Mouse (Mus musculus): Measurements from ENCODE around the gene Stx1b. TPM values are rescaled to one million over a fixed set of nuclear protein-coding genes. Genes with fewer than 3 reads are reported as not detected.

The Stx1b gene
- polyA plus RNA-seq, 2 experiments: 0.05 to 1.1 TPM

GRCm38 (mm10) chr7:127773664-127774384 is 50.5 kb downstream of the Stx1b start:
- ATAC-seq (ENCODE audit: insufficient read depth): no peak
- no peak overlapping the region for H3K27ac ChIP-seq
- H3K4me3 ChIP-seq (ENCODE audit: insufficient read depth in 1 of 2, low read depth in 2 of 2, low read length in 2 of 2): no peak overlapping the region
- 33% methylated on average over 9 of the region's 9 CpGs for WGBS (ENCODE audit: insufficient replicate concordance)
- peaks cover 1% of the 10 kb centered on the region for H3K36me3 ChIP-seq (replicated peaks; ENCODE audit: control insufficient read depth, insufficient read depth, low read depth)
- DNase-seq (ENCODE audit: low read depth in 3 of 3, low spot score in 3 of 3): peak; percentile 62 to 71 (median 62)
- H3K9ac ChIP-seq (replicated peaks): no peak overlapping the region
- no peaks in the 10 kb centered on the region for H3K9me3 ChIP-seq (ENCODE audit: control insufficient read depth, low read length)
- H3K4me1 ChIP-seq (replicated peaks; ENCODE audit: control insufficient read depth in 2 of 2, insufficient read depth in 2 of 2, low read length in 1 of 2): peaks cover 23 to 34% of the 10 kb centered on the region in 2 experiments
- no peaks in the 10 kb centered on the region for H3K27me3 ChIP-seq (ENCODE audit: control insufficient read depth, insufficient read depth, low read length)
- no peak overlapping the region for H3K4me2 ChIP-seq (ENCODE audit: low read depth)
- TF ChIP-seq EP300 (IDR thresholded peaks at IDR 0.05; ENCODE audit: low read depth) (no peak), CTCF (IDR thresholded peaks at IDR 0.05; ENCODE audit: low read depth) (peak; percentile 96)

- H3K36me3 ChIP-seq (replicated peaks; ENCODE audit: control insufficient read depth, insufficient read depth, low read depth): no peaks in the 10 kb centered on the region
- no peak for TF ChIP-seq EP300 (IDR thresholded peaks at IDR 0.05; ENCODE audit: low read depth)
- no peak for TF ChIP-seq CTCF (IDR thresholded peaks at IDR 0.05; ENCODE audit: low read depth)
- H3K4me1 ChIP-seq (replicated peaks; ENCODE audit: control insufficient read depth in 2 of 2, insufficient read depth in 2 of 2, low read length in 1 of 2): peaks cover 24 to 39% of the 10 kb centered on the region in 2 experiments
- no peak overlapping the region for H3K27ac ChIP-seq
- no peak overlapping the region for H3K4me3 ChIP-seq (ENCODE audit: insufficient read depth in 1 of 2, low read depth in 2 of 2, low read length in 2 of 2)
- no peak overlapping the region for H3K4me2 ChIP-seq (ENCODE audit: low read depth)
- no peak overlapping the region for H3K9ac ChIP-seq (replicated peaks)
- no peaks in the 10 kb centered on the region for H3K27me3 ChIP-seq (ENCODE audit: control insufficient read depth, insufficient read depth, low read length)
- no peak for DNase-seq (ENCODE audit: low read depth in 3 of 3, low spot score in 3 of 3)
- whole genome bisulfite sequencing (ENCODE audit: insufficient replicate concordance): 82% methylated on average over 1 of the region's 1 CpGs
- no peak for ATAC-seq (ENCODE audit: insufficient read depth)
- H3K9me3 ChIP-seq (ENCODE audit: control insufficient read depth, low read length): no peaks in the 10 kb centered on the region
Observed at GRCm38 (mm10) chr7:127772557-127772956, 51.8 kb downstream of the Stx1b start.

- no peak overlapping the region for H3K27ac ChIP-seq
- 36% methylated on average over 3 of the region's 3 CpGs for WGBS (ENCODE audit: insufficient replicate concordance)
- TF ChIP-seq CTCF (IDR thresholded peaks at IDR 0.05; ENCODE audit: low read depth) (no peak), EP300 (IDR thresholded peaks at IDR 0.05; ENCODE audit: low read depth) (no peak)
Observed at GRCm38 (mm10) chr7:127772080-127772479, 52.3 kb downstream of the Stx1b start.

GRCm38 (mm10) chr7:127771262-127771661 is 53.1 kb downstream of the Stx1b start:
- ATAC-seq (ENCODE audit: insufficient read depth): no peak
- Histone ChIP-seq H3K4me1 (replicated peaks; ENCODE audit: control insufficient read depth in 2 of 2, insufficient read depth in 2 of 2, low read length in 1 of 2) (peaks cover 32 to 48% of the 10 kb centered on the region in 2 experiments), H3K36me3 (replicated peaks; ENCODE audit: control insufficient read depth, insufficient read depth, low read depth) (no peaks in the 10 kb centered on the region), H3K4me3 (ENCODE audit: insufficient read depth in 1 of 2, low read depth in 2 of 2, low read length in 2 of 2) (no peak overlapping the region), H3K27ac (no peak overlapping the region), H3K4me2 (ENCODE audit: low read depth) (peak overlapping the region; percentile 94), H3K27me3 (ENCODE audit: control insufficient read depth, insufficient read depth, low read length) (no peaks in the 10 kb centered on the region), H3K9ac (replicated peaks) (no peak overlapping the region), H3K9me3 (ENCODE audit: control insufficient read depth, low read length) (no peaks in the 10 kb centered on the region)
- 44% methylated on average over 5 of the region's 5 CpGs for WGBS (ENCODE audit: insufficient replicate concordance)
- no peak for DNase-seq (ENCODE audit: low read depth in 3 of 3, low spot score in 3 of 3)
- TF ChIP-seq EP300 (IDR thresholded peaks at IDR 0.05; ENCODE audit: low read depth) (no peak), CTCF (IDR thresholded peaks at IDR 0.05; ENCODE audit: low read depth) (no peak)

More at GRCm38 (mm10) chr7:127772080-127772479, 52.3 kb downstream of the Stx1b start:
- DNase-seq (ENCODE audit: low read depth in 3 of 3, low spot score in 3 of 3) (no peak), ATAC-seq (ENCODE audit: insufficient read depth) (no peak)
- Histone ChIP-seq H3K4me1 (replicated peaks; ENCODE audit: control insufficient read depth in 2 of 2, insufficient read depth in 2 of 2, low read length in 1 of 2) (peaks cover 24 to 41% of the 10 kb centered on the region in 2 experiments), H3K4me2 (ENCODE audit: low read depth) (no peak overlapping the region), H3K27me3 (ENCODE audit: control insufficient read depth, insufficient read depth, low read length) (no peaks in the 10 kb centered on the region), H3K36me3 (replicated peaks; ENCODE audit: control insufficient read depth, insufficient read depth, low read depth) (no peaks in the 10 kb centered on the region), H3K9ac (replicated peaks) (no peak overlapping the region), H3K4me3 (ENCODE audit: insufficient read depth in 1 of 2, low read depth in 2 of 2, low read length in 2 of 2) (no peak overlapping the region), H3K9me3 (ENCODE audit: control insufficient read depth, low read length) (no peaks in the 10 kb centered on the region)

- DNase-seq (ENCODE audit: low read depth in 3 of 3, low spot score in 3 of 3) (no peak), ATAC-seq (ENCODE audit: insufficient read depth) (no peak)
- peak overlapping the region; percentile 94 for H3K4me2 ChIP-seq (ENCODE audit: low read depth)
- H3K27ac ChIP-seq: peak overlapping the region; percentile 21
- 1% methylated on average over 27 of the region's 27 CpGs for WGBS (ENCODE audit: insufficient replicate concordance)
- H3K4me3 ChIP-seq (ENCODE audit: insufficient read depth in 1 of 2, low read depth in 2 of 2, low read length in 2 of 2): peak overlapping the region; percentile 58 to 63
- H3K36me3 ChIP-seq (replicated peaks; ENCODE audit: control insufficient read depth, insufficient read depth, low read depth): no peaks in the 10 kb centered on the region
- H3K9ac ChIP-seq (replicated peaks): peak overlapping the region; percentile 71
- TF ChIP-seq EP300 (IDR thresholded peaks at IDR 0.05; ENCODE audit: low read depth) (peak; percentile 30), CTCF (IDR thresholded peaks at IDR 0.05; ENCODE audit: low read depth) (no peak)
- H3K27me3 ChIP-seq (ENCODE audit: control insufficient read depth, insufficient read depth, low read length): no peaks in the 10 kb centered on the region
- H3K4me1 ChIP-seq (replicated peaks; ENCODE audit: control insufficient read depth in 2 of 2, insufficient read depth in 2 of 2, low read length in 1 of 2): peaks cover 35 to 53% of the 10 kb centered on the region in 2 experiments
- H3K9me3 ChIP-seq (ENCODE audit: control insufficient read depth, low read length): no peaks in the 10 kb centered on the region
Observed at GRCm38 (mm10) chr7:127770039-127770905, 54.1 kb downstream of the Stx1b start.

Data from liver, embryonic 14.5 days (tissue).